Mouse (Mus musculus) CH12.LX (cell line): ENCODE results near the gene Muc13. TPM values are rescaled to one million over a fixed set of nuclear protein-coding genes. Genes with fewer than 3 reads are reported as not detected.

Experiments used
- DNase-seq: peaks from one replicate; pipeline ENCODE4 v3.0.0-alpha.2; 2013; ENCODE audit errors: extremely low read depth
- H3K27ac ChIP-seq: 2 replicates; pipeline ENCODE4 v1.5.1; 2012; ENCODE audit warnings: low read depth, mild to moderate bottlenecking, control low read depth, moderate library complexity; ENCODE audit not compliant: insufficient read depth
- H3K27me3 ChIP-seq: replicated peaks from 2 replicates; pipeline ENCODE3; 2012; ENCODE audit warnings: inconsistent platforms
- H3K36me3 ChIP-seq, 2 experiments: replicated peaks in 1 of 2; 2 replicates each; pipeline versions ENCODE3 to v1.6.1; 2012; ENCODE audit warnings: inconsistent platforms in 1 of 2, low read length in 1 of 2, mild to moderate bottlenecking in 1 of 2, mixed read lengths in 1 of 2, moderate library complexity in 1 of 2; ENCODE audit not compliant: control insufficient read depth in 1 of 2, insufficient read depth in 1 of 2
- H3K4me1 ChIP-seq, 2 experiments: 2 replicates each; pipeline ENCODE4 v1.6.1; 2012; ENCODE audit warnings: inconsistent platforms in 1 of 2, moderate library complexity in 1 of 2; ENCODE audit not compliant: insufficient read depth in 2 of 2, control insufficient read depth in 1 of 2
- H3K4me2 ChIP-seq: 2 replicates; pipeline ENCODE4 v1.6.1; 2012; ENCODE audit warnings: low read depth, mild to moderate bottlenecking, control low read depth; ENCODE audit not compliant: poor library complexity, insufficient read depth, severe bottlenecking
- H3K4me3 ChIP-seq, 3 experiments: fragments of 150-350 bp in 1 of 3; sonication (generic) in 1 of 3; replicated peaks in 1 of 3; 2 replicates each; pipeline versions ENCODE3 to v1.5.1; 2011 to 2012; ENCODE audit warnings: low read depth in 2 of 3, low read length in 2 of 3, mild to moderate bottlenecking in 2 of 3, moderate library complexity in 2 of 3, control low read depth in 1 of 3, improper control_type of control experiment in 1 of 3, inconsistent platforms in 1 of 3, mixed read lengths in 1 of 3; ENCODE audit not compliant: poor library complexity in 1 of 3
- H3K79me2 ChIP-seq: replicated peaks from 2 replicates; pipeline ENCODE4 v1.6.1; 2012; ENCODE audit warnings: mild to moderate bottlenecking, moderate library complexity; ENCODE audit not compliant: control insufficient read depth, poor library complexity, insufficient read depth, severe bottlenecking; ENCODE audit errors: extremely low read depth
- H3K9ac ChIP-seq: 2 replicates; pipeline ENCODE4 v1.6.1; 2012; ENCODE audit warnings: low read depth, mild to moderate bottlenecking, control low read depth, moderate library complexity; ENCODE audit not compliant: insufficient read depth
- H3K9me3 ChIP-seq: replicated peaks from 2 replicates; pipeline ENCODE3; 2012; ENCODE audit warnings: low read length, inconsistent platforms, mixed read lengths
- BHLHE40 ChIP-seq: IDR thresholded peaks from 2 replicates; pipeline ENCODE4 v1.6.1; 2011; ENCODE audit warnings: mild to moderate bottlenecking, low read depth, low read length, improper control_type of control experiment
- CHD1 ChIP-seq: IDR thresholded peaks from 2 replicates; pipeline ENCODE4 v1.6.1; 2012; ENCODE audit warnings: low read depth, low read length, improper control_type of control experiment, inconsistent platforms
- CHD2 ChIP-seq: IDR thresholded peaks from 2 replicates; pipeline ENCODE4 v1.6.1; 2011; ENCODE audit warnings: low read length, improper control_type of control experiment
- CTCF ChIP-seq, 2 experiments: IDR thresholded peaks in 1 of 2; conservative IDR thresholded peaks in 1 of 2; 2 replicates each; pipeline ENCODE4 v1.5.1; 2011 to 2012; ENCODE audit warnings: low read depth in 2 of 2, low read length in 2 of 2, improper control_type of control experiment in 1 of 2, inconsistent platforms in 1 of 2, mild to moderate bottlenecking in 1 of 2, moderate library complexity in 1 of 2
- E2F4 ChIP-seq: IDR thresholded peaks from 2 replicates; pipeline ENCODE4 v1.6.1; 2011; ENCODE audit warnings: low read depth, low read length, improper control_type of control experiment; ENCODE audit not compliant: insufficient replicate concordance
- ELF1 ChIP-seq: IDR thresholded peaks from 2 replicates; pipeline ENCODE4 v1.6.1; 2014; ENCODE audit warnings: low read depth, mild to moderate bottlenecking, inconsistent platforms, low read length, improper control_type of control experiment
- EP300 ChIP-seq: IDR thresholded peaks from 2 replicates; pipeline ENCODE4 v1.6.1; 2011; ENCODE audit warnings: low read length, improper control_type of control experiment
- ETS1 ChIP-seq: conservative IDR thresholded peaks from 2 replicates; pipeline ENCODE4 v1.6.1; 2012; ENCODE audit warnings: low read depth, mild to moderate bottlenecking, inconsistent platforms, low read length, improper control_type of control experiment, moderate library complexity
- GABPA ChIP-seq: IDR thresholded peaks from 2 replicates; pipeline ENCODE4 v1.6.1; 2012; ENCODE audit warnings: low read depth, low read length, improper control_type of control experiment, inconsistent platforms; ENCODE audit not compliant: insufficient replicate concordance
- HCFC1 ChIP-seq: IDR thresholded peaks from 2 replicates; pipeline ENCODE4 v1.6.1; 2012; ENCODE audit warnings: low read depth, mild to moderate bottlenecking, inconsistent platforms, low read length, improper control_type of control experiment
- IRF4 ChIP-seq: IDR thresholded peaks from 2 replicates; pipeline ENCODE4 v1.6.1; 2014; ENCODE audit warnings: low read depth, mild to moderate bottlenecking, inconsistent platforms, low read length, improper control_type of control experiment
- JUN ChIP-seq: IDR thresholded peaks from 2 replicates; pipeline ENCODE4 v1.6.1; 2011; ENCODE audit warnings: low read depth, mild to moderate bottlenecking, low read length, improper control_type of control experiment, moderate library complexity; ENCODE audit not compliant: insufficient read depth
- JUND ChIP-seq: conservative IDR thresholded peaks from 2 replicates; pipeline ENCODE4 v1.6.1; 2011; ENCODE audit warnings: low read depth, low read length, improper control_type of control experiment
- KAT2A ChIP-seq: IDR thresholded peaks from 2 replicates; pipeline ENCODE4 v1.6.1; 2012; ENCODE audit warnings: low read length, improper control_type of control experiment, inconsistent platforms; ENCODE audit not compliant: insufficient replicate concordance
- MAFK ChIP-seq: IDR thresholded peaks from 2 replicates; pipeline ENCODE4 v1.6.1; 2011; ENCODE audit warnings: low read length, improper control_type of control experiment; ENCODE audit not compliant: insufficient replicate concordance
- MAX ChIP-seq: IDR thresholded peaks from 2 replicates; pipeline ENCODE4 v1.6.1; 2011; ENCODE audit warnings: low read length, improper control_type of control experiment
- MAZ ChIP-seq: IDR thresholded peaks from 2 replicates; pipeline ENCODE4 v1.6.1; 2012; ENCODE audit warnings: low read depth, mild to moderate bottlenecking, inconsistent platforms, low read length, improper control_type of control experiment, moderate library complexity
- MEF2A ChIP-seq: IDR thresholded peaks from 2 replicates; pipeline ENCODE4 v1.6.1; 2014; ENCODE audit warnings: low read depth, mild to moderate bottlenecking, inconsistent platforms, low read length, improper control_type of control experiment, borderline replicate concordance
- MXI1 ChIP-seq: IDR thresholded peaks from 2 replicates; pipeline ENCODE4 v1.6.1; 2011; ENCODE audit warnings: mild to moderate bottlenecking, low read depth, low read length, improper control_type of control experiment
- MYC ChIP-seq: IDR thresholded peaks from 2 replicates; pipeline ENCODE4 v1.6.1; 2011; ENCODE audit warnings: low read depth, mild to moderate bottlenecking, improper control_type of control experiment, low read length
- NELFE ChIP-seq: IDR thresholded peaks from 2 replicates; pipeline ENCODE4 v1.6.1; 2011; ENCODE audit warnings: low read depth, low read length, improper control_type of control experiment
- NRF1 ChIP-seq: IDR thresholded peaks from 2 replicates; pipeline ENCODE4 v1.6.1; 2014; ENCODE audit warnings: low read depth, mild to moderate bottlenecking, inconsistent platforms, low read length, improper control_type of control experiment, moderate library complexity
- PAX5 ChIP-seq: IDR thresholded peaks from 2 replicates; pipeline ENCODE4 v1.6.1; 2012; ENCODE audit warnings: low read length, inconsistent platforms, mixed read lengths
- POLR2A ChIP-seq: IDR thresholded peaks from 2 replicates; pipeline ENCODE4 v1.6.1; 2011; ENCODE audit warnings: low read depth, mild to moderate bottlenecking, improper control_type of control experiment, low read length
- POLR2AphosphoS2 ChIP-seq: IDR thresholded peaks from 2 replicates; pipeline ENCODE4 v1.6.1; 2011; ENCODE audit warnings: low read depth, low read length, improper control_type of control experiment
- RAD21 ChIP-seq: IDR thresholded peaks from 2 replicates; pipeline ENCODE4 v1.6.1; 2011; ENCODE audit warnings: low read depth, mild to moderate bottlenecking, low read length, improper control_type of control experiment, moderate library complexity
- RCOR1 ChIP-seq: conservative IDR thresholded peaks from 2 replicates; pipeline ENCODE4 v1.6.1; 2012; ENCODE audit warnings: low read depth, mild to moderate bottlenecking, inconsistent platforms, low read length, improper control_type of control experiment
- SIN3A ChIP-seq: IDR thresholded peaks from 2 replicates; pipeline ENCODE4 v1.6.1; 2012; ENCODE audit warnings: low read length, improper control_type of control experiment, inconsistent platforms
- SMC3 ChIP-seq: IDR thresholded peaks from 2 replicates; pipeline ENCODE4 v1.6.1; 2011; ENCODE audit warnings: low read depth, low read length, improper control_type of control experiment
- TBP ChIP-seq: conservative IDR thresholded peaks from 2 replicates; pipeline ENCODE4 v1.6.1; 2011; ENCODE audit warnings: low read depth, low read length, improper control_type of control experiment
- TCF12 ChIP-seq: IDR thresholded peaks from 2 replicates; pipeline ENCODE4 v1.6.1; 2014; ENCODE audit warnings: low read depth, mild to moderate bottlenecking, inconsistent platforms, low read length, improper control_type of control experiment
- UBTF ChIP-seq: IDR thresholded peaks from 2 replicates; pipeline ENCODE4 v1.6.1; 2012; ENCODE audit warnings: low read depth, mild to moderate bottlenecking, inconsistent platforms, low read length, improper control_type of control experiment, moderate library complexity
- USF1 ChIP-seq: IDR thresholded peaks from 2 replicates; pipeline ENCODE4 v1.6.1; 2014; ENCODE audit warnings: low read depth, mild to moderate bottlenecking, inconsistent platforms, low read length, improper control_type of control experiment
- USF2 ChIP-seq: conservative IDR thresholded peaks from 2 replicates; pipeline ENCODE4 v1.6.1; 2011; ENCODE audit warnings: low read depth, low read length, improper control_type of control experiment
- ZC3H11A ChIP-seq: IDR thresholded peaks from 2 replicates; pipeline ENCODE4 v1.6.1; 2012; ENCODE audit warnings: low read depth, mild to moderate bottlenecking, inconsistent platforms, low read length, improper control_type of control experiment
- ZKSCAN1 ChIP-seq: IDR thresholded peaks from 2 replicates; pipeline ENCODE4 v1.6.1; 2012; ENCODE audit warnings: low read depth, inconsistent platforms, low read length, improper control_type of control experiment, borderline replicate concordance
- ZMIZ1 ChIP-seq: IDR thresholded peaks from 2 replicates; pipeline ENCODE4 v1.6.1; 2012; ENCODE audit warnings: low read depth, mild to moderate bottlenecking, inconsistent platforms, low read length, improper control_type of control experiment
- ZNF384 ChIP-seq: IDR thresholded peaks from 2 replicates; pipeline ENCODE4 v1.6.1; 2012; ENCODE audit warnings: low read depth, low read length, improper control_type of control experiment, inconsistent platforms
- dilution Hi-C: fragments of 300-500 bp; cut with MboI; formaldehyde crosslinking; loops from 2 replicates; pipeline ENCODE4 v1.14.3; 2020; ENCODE audit warnings: low sequenced_read_pairs; ENCODE audit not compliant: extremely low pct_unique_long_range_greater_than_20kb, extremely low pct_ligation_motif_present
- in situ Hi-C: fragments of 300-500 bp; cut with MboI; formaldehyde crosslinking; loops from 3 replicates; pipeline ENCODE4 v1.14.3; 2019; ENCODE audit warnings: low sequenced_read_pairs, low pct_ligation_motif_present, low pct_unique_long_range_greater_than_20kb, mixed read lengths
- polyA plus RNA-seq: library from polyadenylated mRNA; unstranded; fragments of >175 nt; gene quantifications from 2 replicates; pipeline ENCODE4 v1.2.1, GENCODE M21; 2012; ENCODE audit warnings: low read depth; ENCODE audit not compliant: insufficient read length
- total RNA-seq, 2 experiments: library from RNA; depleted of rRNA; stranded (reverse); fragments of 300-350 nt in 1 of 2; fragments of >200 nt in 1 of 2; gene quantifications; 2 replicates each; pipeline ENCODE4 v1.2.3; 2012 to 2014

Muc13 gene
- total and polyA plus RNA-seq, 3 experiments = not detected

GRCm38 (mm10) chr16:33770778-33771454 lies 22.9 kb upstream of the Muc13 start:
- no peak overlapping the region for H3K4me2 ChIP-seq
- H3K4me1 ChIP-seq = peaks cover 21 to 49% of the 10 kb centered on the region in 2 experiments
- no peaks in the 10 kb centered on the region for H3K27me3 ChIP-seq
- no peaks in the 10 kb centered on the region for H3K79me2 ChIP-seq
- DNase-seq = no peak
- H3K9me3 ChIP-seq = peaks cover 4% of the 10 kb centered on the region
- H3K4me3 ChIP-seq = no peak overlapping the region
- no peak overlapping the region for H3K27ac ChIP-seq
- TF ChIP-seq KAT2A = no peak
- TF ChIP-seq PAX5 = no peak
- TF ChIP-seq MAFK = no peak
- peak; percentile 97; the same call in 1 of the 2 replicates for TF ChIP-seq CHD1
- TF ChIP-seq ZNF384 = no peak
- TF ChIP-seq BHLHE40 = no peak
- TF ChIP-seq GABPA = no peak
- TF ChIP-seq JUN = no peak
- TF ChIP-seq ELF1 = no peak
- TF ChIP-seq RAD21 = no peak
- TF ChIP-seq ETS1 = no peak
- TF ChIP-seq TBP = no peak
- no peak for TF ChIP-seq NELFE
- no peak for TF ChIP-seq HCFC1
- no peak for TF ChIP-seq MAX
- peak; percentile 61; the same call in 1 of the 2 replicates for TF ChIP-seq POLR2AphosphoS2
- no peak for TF ChIP-seq NRF1
- TF ChIP-seq USF2 = peak; percentile 45
- TF ChIP-seq MYC = 0 out of 2 replicates have a peak, but pooled peaks have one; percentile 41
- no peak for TF ChIP-seq SIN3A
- TF ChIP-seq CTCF (conservative IDR thresholded peaks at IDR 0.05 in 1 of 2, IDR thresholded peaks at IDR 0.05 in 1 of 2; ENCODE audit: low read depth in 2 of 2, low read length in 2 of 2) = no peak
- no peak for TF ChIP-seq MEF2A
- no peak for TF ChIP-seq E2F4
- TF ChIP-seq USF1 = peak; percentile 71
- TF ChIP-seq TCF12 = no peak
- no peak; the same call in 1 of the 2 replicates for TF ChIP-seq POLR2A
- no peak; the same call in 1 of the 2 replicates for TF ChIP-seq EP300
- TF ChIP-seq ZC3H11A = no peak
- no peak; the same call in 1 of the 2 replicates for TF ChIP-seq ZMIZ1
- no peak for TF ChIP-seq UBTF
- no peak for TF ChIP-seq IRF4
- TF ChIP-seq RCOR1 = no peak
- TF ChIP-seq MAZ = no peak
- no peak for TF ChIP-seq CHD2
- TF ChIP-seq JUND = no peak
- no peak for TF ChIP-seq ZKSCAN1
- no peak for TF ChIP-seq MXI1
- TF ChIP-seq SMC3 = no peak
- dilution Hi-C loops = no loop called here
- peaks cover 16 to 24% of the 10 kb centered on the region in 2 experiments for H3K36me3 ChIP-seq
- H3K9ac ChIP-seq = no peak overlapping the region
- in situ Hi-C loops = no loop called here
